Mouse (Mus musculus): ENCODE data around the gene Card10. TPM values are rescaled to one million over a fixed set of nuclear protein-coding genes. Genes with fewer than 3 reads are reported as not detected.

Gene Card10
- total RNA-seq, 2 experiments from 2014 or later = 15.9 to 18.8 TPM

- DNase-seq = no peak
These were observed 30.0 kb downstream of the Card10 start for GRCm38 (mm10) chr15:78772856-78773255.

- peak; percentile 42 for DNase-seq
These were observed 30.5 kb downstream of the Card10 start for GRCm38 (mm10) chr15:78772368-78772763.

GRCm38 (mm10) chr15:78771531-78772367 is 31.1 kb downstream of the Card10 start:
- peak; percentile 49 for DNase-seq

GRCm38 (mm10) chr15:78770983-78771355 is 31.9 kb downstream of the Card10 start:
- DNase-seq = no peak

GRCm38 (mm10) chr15:78770234-78770982 is 32.4 kb downstream of the Card10 start:
- no peak for DNase-seq

GRCm38 (mm10) chr15:78769064-78769463 is 33.8 kb downstream of the Card10 start:
- DNase-seq = no peak

- no peak for DNase-seq
These were observed 39.1 kb downstream of the Card10 start for GRCm38 (mm10) chr15:78763704-78764103.

- no peak for DNase-seq
These were observed 39.6 kb downstream of the Card10 start for GRCm38 (mm10) chr15:78763210-78763609.

- no peak for DNase-seq
These were observed 41.7 kb downstream of the Card10 start for GRCm38 (mm10) chr15:78761112-78761511.

GRCm38 (mm10) chr15:78758132-78758531 is 44.7 kb downstream of the Card10 start:
- no peak for DNase-seq

GRCm38 (mm10) chr15:78755966-78756725 is 46.7 kb downstream of the Card10 start:
- DNase-seq = no peak

GRCm38 (mm10) chr15:78755226-78755625 is 47.6 kb downstream of the Card10 start:
- no peak for DNase-seq

GRCm38 (mm10) chr15:78754144-78754543 is 48.7 kb downstream of the Card10 start:
- no peak for DNase-seq

- DNase-seq = no peak
These were observed 49.9 kb downstream of the Card10 start for GRCm38 (mm10) chr15:78752991-78753390.

GRCm38 (mm10) chr15:78750608-78751350 is 52.1 kb downstream of the Card10 start:
- no peak for DNase-seq

- DNase-seq = peak; percentile 51
These were observed 53.0 kb downstream of the Card10 start for GRCm38 (mm10) chr15:78749855-78750254.

- peak; percentile 88 for DNase-seq
These were observed 58.6 kb downstream of the Card10 start for GRCm38 (mm10) chr15:78744206-78744605.

- no peak for DNase-seq
These were observed 60.0 kb downstream of the Card10 start for GRCm38 (mm10) chr15:78742831-78743230.

GRCm38 (mm10) chr15:78740662-78741061 is 62.2 kb downstream of the Card10 start:
- DNase-seq = no peak

GRCm38 (mm10) chr15:78737146-78737545 is 65.7 kb downstream of the Card10 start:
- no peak for DNase-seq

GRCm38 (mm10) chr15:78736681-78737100 is 66.2 kb downstream of the Card10 start:
- no peak for DNase-seq

- DNase-seq = no peak
These were observed 66.7 kb downstream of the Card10 start for GRCm38 (mm10) chr15:78736181-78736579.

Measured in heart, postnatal 4 days (tissue).